Mouse (Mus musculus) liver, adult 2 months (tissue): ENCODE measurements at regions not wholly inside any gene's neighbourhood (a gene's known extent, or its start where the extent isn't known, plus 50 kb on each side); places are given as distances from the start of the nearest gene placed in this dataset.
A peak's percentile ranks its signal among the peaks of the same experiment; 100 is the strongest.

ENCODE experiments used
- DNase-seq: peaks from one replicate; pipeline ENCODE4 v3.0.0-alpha.2; 2011; ENCODE audit warnings: low read depth, low spot score; ENCODE audit errors: extremely low read depth
- H3K27ac ChIP-seq: fragments of 200-500 bp; replicated peaks from 2 replicates; pipeline ENCODE4 v1.5.1; 2012; ENCODE audit warnings: low read depth, mild to moderate bottlenecking, control low read depth, inconsistent platforms, low read length; ENCODE audit not compliant: insufficient read depth
- H3K27me3 ChIP-seq: fragments of 200-500 bp; 2 replicates; pipeline ENCODE4 v1.6.1; 2012; ENCODE audit warnings: mild to moderate bottlenecking, moderate library complexity, low read length, inconsistent platforms; ENCODE audit not compliant: control insufficient read depth, insufficient read depth
- H3K36me3 ChIP-seq: fragments of 200-500 bp; 2 replicates; pipeline ENCODE4 v1.6.1; 2012; ENCODE audit warnings: low read length, inconsistent platforms; ENCODE audit not compliant: control insufficient read depth, insufficient read depth
- H3K4me1 ChIP-seq: fragments of 200-500 bp; 2 replicates; pipeline ENCODE4 v1.6.1; 2011; ENCODE audit warnings: low read length; ENCODE audit not compliant: control insufficient read depth, insufficient read depth
- H3K4me3 ChIP-seq: fragments of 200-500 bp; 2 replicates; pipeline ENCODE4 v1.5.1; 2011; ENCODE audit warnings: low read depth, mild to moderate bottlenecking, control low read depth, low read length, moderate library complexity; ENCODE audit not compliant: insufficient read depth
- H3K79me2 ChIP-seq: fragments of 200-500 bp; 2 replicates; pipeline ENCODE4 v1.6.1; 2012; ENCODE audit warnings: inconsistent platforms, mild to moderate bottlenecking, low read length, moderate library complexity; ENCODE audit not compliant: control insufficient read depth, insufficient read depth
- H3K9ac ChIP-seq: fragments of 200-500 bp; 2 replicates; pipeline ENCODE4 v1.6.1; 2012; ENCODE audit warnings: low read depth, mild to moderate bottlenecking, control low read depth, inconsistent platforms, low read length
- CTCF ChIP-seq: fragments of 200-500 bp; IDR thresholded peaks from 2 replicates; pipeline ENCODE4 v1.5.1; 2011; ENCODE audit warnings: low read depth, low read length, control low read depth
- POLR2A ChIP-seq: fragments of 200-500 bp; IDR thresholded peaks from 2 replicates; pipeline ENCODE4 v1.6.1; 2011; ENCODE audit warnings: low read length, control low read depth; ENCODE audit not compliant: insufficient read depth; ENCODE audit errors: extremely low read depth
- WGBS: fragments of 180-500 bp; shearing (Covaris S2); methylation state at CpG from one replicate; pipeline ENCODE4 v1.1.7; 2018; 5-methylcytosine and 5-hydroxymethylcytosine counted together

- H3K79me2 ChIP-seq = no peaks in the 10 kb centered on the region
- no peaks in the 10 kb centered on the region for H3K36me3 ChIP-seq
- peak; percentile 23 for DNase-seq
- no peak overlapping the region for H3K27ac ChIP-seq
- no peak for TF ChIP-seq POLR2A
- TF ChIP-seq CTCF = no peak
- no peak overlapping the region for H3K9ac ChIP-seq
- H3K4me1 ChIP-seq = no peaks in the 10 kb centered on the region
- 79% methylated on average over 13 of the region's 13 CpGs for WGBS
- H3K27me3 ChIP-seq = no peaks in the 10 kb centered on the region
- no peak overlapping the region for H3K4me3 ChIP-seq
These were observed 146.8 kb upstream of the Med13l start for GRCm38 (mm10) chr5:118413428-118414282.

GRCm38 (mm10) chr5:118419344-118420037 is 141.0 kb upstream of the Med13l start:
- H3K9ac ChIP-seq = no peak overlapping the region
- 82% methylated on average over 7 of the region's 7 CpGs for WGBS
- DNase-seq = no peak

GRCm38 (mm10) chr5:118421884-118422821 is 138.3 kb upstream of the Med13l start:
- Histone ChIP-seq H3K9ac (no peak overlapping the region), H3K27me3 (0 out of 2 replicates have a peak, but pooled peaks cover 2% of the 10 kb centered on the region), H3K4me3 (no peak overlapping the region), H3K79me2 (no peaks in the 10 kb centered on the region), H3K36me3 (no peaks in the 10 kb centered on the region), H3K27ac (no peak overlapping the region), H3K4me1 (no peaks in the 10 kb centered on the region)
- no peak for TF ChIP-seq CTCF
- no peak for TF ChIP-seq POLR2A
- DNase-seq = no peak
- WGBS = 64% methylated on average over 31 of the region's 32 CpGs

More at GRCm38 (mm10) chr5:118419344-118420037, 141.0 kb upstream of the Med13l start:
- no peaks in the 10 kb centered on the region for H3K36me3 ChIP-seq
- 0 out of 2 replicates have a peak, but pooled peaks cover 2% of the 10 kb centered on the region for H3K27me3 ChIP-seq
- no peaks in the 10 kb centered on the region for H3K4me1 ChIP-seq
- TF ChIP-seq POLR2A (no peak), CTCF (no peak)
- H3K27ac ChIP-seq = no peak overlapping the region
- H3K79me2 ChIP-seq = no peaks in the 10 kb centered on the region
- no peak overlapping the region for H3K4me3 ChIP-seq

- Histone ChIP-seq H3K79me2 (no peaks in the 10 kb centered on the region), H3K4me3 (no peak overlapping the region), H3K36me3 (no peaks in the 10 kb centered on the region), H3K9ac (no peak overlapping the region), H3K4me1 (no peaks in the 10 kb centered on the region), H3K27me3 (0 out of 2 replicates have a peak, but pooled peaks cover 2% of the 10 kb centered on the region), H3K27ac (peak overlapping the region; percentile 32; the same call in 1 of the 2 replicates)
- WGBS = 87% methylated on average over 3 of the region's 3 CpGs
- no peak for DNase-seq
- no peak for TF ChIP-seq CTCF
- no peak for TF ChIP-seq POLR2A
These were observed 136.3 kb upstream of the Med13l start for GRCm38 (mm10) chr5:118424177-118424576.

GRCm38 (mm10) chr5:118424764-118425568 is 135.5 kb upstream of the Med13l start:
- no peak for TF ChIP-seq CTCF
- TF ChIP-seq POLR2A = no peak
- 0 out of 2 replicates have a peak, but pooled peaks cover 2% of the 10 kb centered on the region for H3K27me3 ChIP-seq
- DNase-seq = peak; percentile 18
- no peaks in the 10 kb centered on the region for H3K79me2 ChIP-seq
- H3K4me3 ChIP-seq = no peak overlapping the region
- no peak overlapping the region for H3K9ac ChIP-seq
- H3K36me3 ChIP-seq = no peaks in the 10 kb centered on the region
- 42% methylated on average over 9 of the region's 9 CpGs for whole genome bisulfite sequencing
- peak overlapping the region; percentile 15; the same call in 1 of the 2 replicates for H3K27ac ChIP-seq
- no peaks in the 10 kb centered on the region for H3K4me1 ChIP-seq
